Comparison of ENCODE assay signal across 12 mouse cellular contexts in the genomic region with DNA sequence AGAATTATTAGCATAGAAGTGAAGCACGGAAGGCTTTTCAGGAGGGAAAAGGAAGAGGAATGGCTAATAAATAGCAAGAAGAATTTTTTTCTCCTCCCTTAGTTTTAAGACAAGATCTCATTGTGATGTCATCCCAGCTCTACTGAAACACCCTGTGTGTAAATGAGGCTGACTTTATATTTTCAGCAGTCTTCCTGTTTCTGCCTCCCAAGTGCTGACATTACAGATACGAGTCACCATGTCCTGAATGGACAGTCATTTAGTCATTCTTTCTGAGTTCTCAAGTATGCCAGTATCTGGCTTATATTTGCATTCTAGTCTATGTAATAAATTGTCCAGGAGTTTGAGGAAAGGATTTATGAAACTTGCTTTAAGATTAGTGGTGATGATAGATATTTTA. TPM values are rescaled to one million over a fixed set of nuclear protein-coding genes. Genes with fewer than 3 reads are reported as not detected.
DNase-seq lines count a peak whose midpoint lies in the region; ATAC-seq and TF ChIP-seq lines count a peak whose summit lies in the region.
"Had no signal": no experiment of that assay in that cellular context is flagged by ENCODE, and none has a peak within 500 bp of the region (broad histone marks: within the 10 kb centered on the region; RNA-seq: fewer than 3 reads in every experiment).

No protein-coding gene starts in this region.

- H3K4me2 ChIP-seq in heart, embryonic 15.5 days: peak overlapping the region; percentile 30; the same call in 1 of the 2 replicates
- H3K4me2 ChIP-seq in midbrain, embryonic 13.5 days (replicated peaks): peak overlapping the region; percentile 28
- peak overlapping the region; percentile 66 for H3K4me2 ChIP-seq in intestine, postnatal 0 days (replicated peaks; ENCODE audit: low read depth)
- 0 out of 2 replicates have a peak overlapping the region, but pooled peaks have one; percentile 0 for H3K4me2 ChIP-seq in stomach, embryonic 16.5 days (ENCODE audit: low read depth, low read length)
- H3K4me2 ChIP-seq: limb, embryonic 15.5 days had no signal

- ATAC-seq in heart, embryonic 15.5 days (replicated peaks; ENCODE audit: insufficient number of reproducible peaks, insufficient read depth, low FRiP score, low read depth): no peak
- ATAC-seq in midbrain, embryonic 13.5 days: no peak
- no peak for ATAC-seq in intestine, postnatal 0 days
- no peak for ATAC-seq in stomach, embryonic 16.5 days (ENCODE audit: insufficient read depth, low FRiP score)

- 58% methylated on average over 2 of the region's 2 CpGs for WGBS in heart, embryonic 15.5 days
- whole genome bisulfite sequencing in midbrain, embryonic 13.5 days: 80% methylated on average over 2 of the region's 2 CpGs
- WGBS in midbrain, embryonic 10.5 days: 93% methylated on average over 2 of the region's 2 CpGs
- 25% methylated on average over 2 of the region's 2 CpGs for WGBS in intestine, postnatal 0 days
- 61% methylated on average over 2 of the region's 2 CpGs for WGBS in stomach, embryonic 16.5 days

- H3K27me3 ChIP-seq in heart, embryonic 15.5 days: no peaks in the 10 kb centered on the region
- no peaks in the 10 kb centered on the region for H3K27me3 ChIP-seq in midbrain, embryonic 13.5 days
- no peaks in the 10 kb centered on the region for H3K27me3 ChIP-seq in midbrain, embryonic 10.5 days (ENCODE audit: low read depth, poor library complexity, severe bottlenecking)
- H3K27me3 ChIP-seq in intestine, postnatal 0 days (replicated peaks; ENCODE audit: control insufficient read depth, insufficient read depth, low read length): no peaks in the 10 kb centered on the region
- no peaks in the 10 kb centered on the region for H3K27me3 ChIP-seq in stomach, embryonic 16.5 days (ENCODE audit: control insufficient read depth, insufficient read depth, low read length)
- H3K27me3 ChIP-seq: limb, embryonic 15.5 days had no signal

- TF ChIP-seq CTCF in intestine, postnatal 0 days (IDR thresholded peaks at IDR 0.05; ENCODE audit: low read depth): no peak

- H3K4me1 ChIP-seq in heart, embryonic 15.5 days (replicated peaks): peaks cover 41% of the 10 kb centered on the region
- peaks cover 52% of the 10 kb centered on the region for H3K4me1 ChIP-seq in midbrain, embryonic 13.5 days (replicated peaks)
- H3K4me1 ChIP-seq in midbrain, embryonic 10.5 days: peaks cover 30% of the 10 kb centered on the region
- peaks cover 8% of the 10 kb centered on the region; the same call in 1 of the 2 replicates for H3K4me1 ChIP-seq in intestine, postnatal 0 days (replicated peaks; ENCODE audit: control insufficient read depth, insufficient read depth, low read length)
- H3K4me1 ChIP-seq in stomach, embryonic 16.5 days (ENCODE audit: control insufficient read depth, insufficient read depth, low read length): peaks cover 20% of the 10 kb centered on the region

- H3K36me3 ChIP-seq in heart, embryonic 15.5 days: no peaks in the 10 kb centered on the region
- no peaks in the 10 kb centered on the region for H3K36me3 ChIP-seq in midbrain, embryonic 13.5 days
- peaks cover 9% of the 10 kb centered on the region for H3K36me3 ChIP-seq in midbrain, embryonic 10.5 days
- H3K36me3 ChIP-seq in intestine, postnatal 0 days (ENCODE audit: control insufficient read depth, insufficient read depth): peaks cover 6% of the 10 kb centered on the region; the same call in 1 of the 2 replicates
- H3K36me3 ChIP-seq in stomach, embryonic 16.5 days (ENCODE audit: control insufficient read depth, insufficient read depth, low read length): no peaks in the 10 kb centered on the region

- no peak overlapping the region for H3K9ac ChIP-seq in heart, embryonic 15.5 days
- H3K9ac ChIP-seq in midbrain, embryonic 13.5 days (replicated peaks): no peak overlapping the region
- H3K9ac ChIP-seq in intestine, postnatal 0 days (ENCODE audit: low read depth, low read length): 0 out of 2 replicates have a peak overlapping the region, but pooled peaks have one; percentile 13
- H3K9ac ChIP-seq in stomach, embryonic 16.5 days (ENCODE audit: low read length): no peak overlapping the region
- H3K9ac ChIP-seq: limb, embryonic 15.5 days had no signal

- no peak overlapping the region for H3K27ac ChIP-seq in heart, embryonic 15.5 days
- H3K27ac ChIP-seq in midbrain, embryonic 13.5 days: no peak overlapping the region
- H3K27ac ChIP-seq in midbrain, embryonic 10.5 days (replicated peaks): no peak overlapping the region
- H3K27ac ChIP-seq in intestine, postnatal 0 days (ENCODE audit: low read depth, low read length): peak overlapping the region; percentile 69
- no peak overlapping the region for H3K27ac ChIP-seq in stomach, embryonic 16.5 days (ENCODE audit: low read length)
- H3K27ac ChIP-seq: layer of hippocampus, adult 2 months; limb, embryonic 15.5 days had no signal

- DNase-seq in heart, postnatal 14 days: no peak
- DNase-seq in midbrain, embryonic 10.5 days (ENCODE audit: low spot score): no peak
- no peak for DNase-seq in T-cell, adult 2 months (ENCODE audit: low spot score)
- no peak for DNase-seq in left cerebral cortex, adult 11 months (ENCODE audit: low spot score)
- DNase-seq: adrenal gland, postnatal 14 days; cerebellum, adult 2 months had no signal

- no peaks in the 10 kb centered on the region for H3K9me3 ChIP-seq in heart, embryonic 15.5 days (replicated peaks)
- H3K9me3 ChIP-seq in midbrain, embryonic 13.5 days: no peaks in the 10 kb centered on the region
- H3K9me3 ChIP-seq in midbrain, embryonic 10.5 days (replicated peaks): no peaks in the 10 kb centered on the region
- H3K9me3 ChIP-seq in intestine, postnatal 0 days (ENCODE audit: control insufficient read depth): no peaks in the 10 kb centered on the region
- no peaks in the 10 kb centered on the region for H3K9me3 ChIP-seq in stomach, embryonic 16.5 days (replicated peaks; ENCODE audit: control insufficient read depth, low read length)
- H3K9me3 ChIP-seq: limb, embryonic 15.5 days had no signal

- H3K4me3 ChIP-seq in heart, embryonic 15.5 days: peak overlapping the region; percentile 21
- H3K4me3 ChIP-seq in midbrain, embryonic 13.5 days (replicated peaks): no peak overlapping the region
- H3K4me3 ChIP-seq in midbrain, embryonic 10.5 days: no peak overlapping the region
- peak overlapping the region; percentile 100 for H3K4me3 ChIP-seq in intestine, postnatal 0 days (ENCODE audit: low read depth, low read length)
- H3K4me3 ChIP-seq in stomach, embryonic 16.5 days (replicated peaks; ENCODE audit: low read length): no peak overlapping the region
- H3K4me3 ChIP-seq: layer of hippocampus, adult 2 months; limb, embryonic 15.5 days had no signal

- intact Hi-C loops in heart, postnatal 14 days (cut with DNase I): loop anchor here (2.0 to 10.0 kb wide), 3 partner anchors 38 to 280 kb away; a partner anchor contains a TSS

RNA-seq across cellular contexts. Expression of a gene that starts 3.1 kb away (rescaled TPM):
- polyA plus RNA-seq in heart, embryonic 15.5 days (2015; fragmentation: Nextera tagmentation; extraction: Ambion mirVana): 191 and 212 TPM in 2 replicates
- 100 to 1,000 TPM; 134 to 141 TPM for total RNA-seq in heart, postnatal 14 days (2021)
- polyA plus RNA-seq in midbrain, embryonic 13.5 days (2015; fragmentation: Nextera tagmentation; extraction: Ambion mirVana): 289 and 306 TPM in 2 replicates
- polyA plus RNA-seq in midbrain, embryonic 10.5 days (2016; fragmentation: Nextera tagmentation; extraction: Ambion mirVana): 219 and 222 TPM in 2 replicates
- 761 and 762 TPM in 2 replicates for polyA plus RNA-seq in intestine, postnatal 0 days (2015; fragmentation: Nextera tagmentation; extraction: Ambion mirVana)
- polyA plus RNA-seq in stomach, embryonic 16.5 days (2015; fragmentation: Nextera tagmentation; extraction: Ambion mirVana): 300 and 317 TPM in 2 replicates

RNA-seq across cellular contexts. Expression of a gene that starts 44.9 kb away (rescaled TPM):
- 25.7 and 31.9 TPM in 2 replicates for polyA plus RNA-seq in heart, embryonic 15.5 days (2015; fragmentation: Nextera tagmentation; extraction: Ambion mirVana)
- 10 to 100 TPM; 42.1 to 48.1 TPM for total RNA-seq in heart, postnatal 14 days (2021)
- polyA plus RNA-seq in midbrain, embryonic 13.5 days (2015; fragmentation: Nextera tagmentation; extraction: Ambion mirVana): 26.5 and 27.9 TPM in 2 replicates
- polyA plus RNA-seq in midbrain, embryonic 10.5 days (2016; fragmentation: Nextera tagmentation; extraction: Ambion mirVana): 38.1 and 43.2 TPM in 2 replicates
- polyA plus RNA-seq in intestine, postnatal 0 days (2015; fragmentation: Nextera tagmentation; extraction: Ambion mirVana): 6.3 and 6.5 TPM in 2 replicates
- polyA plus RNA-seq in stomach, embryonic 16.5 days (2015; fragmentation: Nextera tagmentation; extraction: Ambion mirVana): 24.7 and 25.6 TPM in 2 replicates

Comparison
In these comparisons a context has a peak if more than half of its experiments do, and no peak if none do; other contexts are left out.
1. H3K4me2 ChIP-seq: peak in every context shown above with its lines; median percentile 66 in intestine, postnatal 0 days; 30 in heart, embryonic 15.5 days; 28 in midbrain, embryonic 13.5 days; 0 in stomach, embryonic 16.5 days.
2. H3K4me3 ChIP-seq: peak in heart, embryonic 15.5 days (single experiment) and intestine, postnatal 0 days (single experiment); none in midbrain, embryonic 13.5 days (single experiment), midbrain, embryonic 10.5 days (single experiment) and stomach, embryonic 16.5 days (single experiment).